Mouse (Mus musculus): ENCODE data around the gene Sox4. TPM values are rescaled to one million over a fixed set of nuclear protein-coding genes. Genes with fewer than 3 reads are reported as not detected.

The Sox4 gene
- 1 to 10 TPM; 2.1 to 6.5 TPM for total RNA-seq (2021)
- long read RNA-seq, experiment 1, full-length matches to known transcripts: 17 of 17 reads
- long read RNA-seq, experiment 1, partial matches to known transcripts: 0 of 17 reads
- long read RNA-seq, experiment 1, other reads (novel, unspliced or antisense): 0 of 17 reads
- long read RNA-seq, experiment 2, full-length matches to known transcripts: 4 of 4 reads
- long read RNA-seq, experiment 2, partial matches to known transcripts: 0 of 4 reads
- long read RNA-seq, experiment 2, other reads (novel, unspliced or antisense): 0 of 4 reads

DNA sequence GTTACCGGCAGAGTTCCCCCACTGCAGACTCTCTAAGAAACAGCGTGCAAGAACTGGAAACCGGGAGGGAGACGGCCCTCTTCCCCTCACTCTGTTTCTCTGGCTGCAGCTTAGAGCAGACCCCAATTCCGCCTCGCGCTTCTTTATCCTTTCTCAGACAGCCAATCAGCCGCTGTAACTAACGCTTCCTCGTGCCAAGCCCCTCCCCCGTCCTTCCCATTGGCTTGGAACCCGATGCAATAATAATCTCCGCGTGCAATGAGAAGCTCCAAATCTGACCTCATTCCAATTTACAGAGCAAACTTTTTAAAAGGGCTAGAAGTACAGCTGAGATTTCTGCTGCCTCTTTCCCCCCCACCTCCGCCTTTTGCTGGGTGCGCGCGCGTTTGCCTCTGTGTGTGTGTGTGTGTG is at the start of gene Sox4:
Gene Sox4, minus strand, starts transcription at position 133 of the 411 bp plus-strand sequence.
- peak within 1 kb of the TSS; percentile 83 for H3K27ac ChIP-seq
- intact Hi-C loops (cut with DNase I): loop anchor here (5.0 to 10.0 kb wide), 5 partner anchors 66 to 536 kb away; no protein-coding TSS in a partner anchor
- no peak for TF ChIP-seq CTCF (IDR thresholded peaks at IDR 0.05)
- H3K4me3 ChIP-seq: peak within 1 kb of the TSS; percentile 91
- peak; percentile 95 for DNase-seq

DNA sequence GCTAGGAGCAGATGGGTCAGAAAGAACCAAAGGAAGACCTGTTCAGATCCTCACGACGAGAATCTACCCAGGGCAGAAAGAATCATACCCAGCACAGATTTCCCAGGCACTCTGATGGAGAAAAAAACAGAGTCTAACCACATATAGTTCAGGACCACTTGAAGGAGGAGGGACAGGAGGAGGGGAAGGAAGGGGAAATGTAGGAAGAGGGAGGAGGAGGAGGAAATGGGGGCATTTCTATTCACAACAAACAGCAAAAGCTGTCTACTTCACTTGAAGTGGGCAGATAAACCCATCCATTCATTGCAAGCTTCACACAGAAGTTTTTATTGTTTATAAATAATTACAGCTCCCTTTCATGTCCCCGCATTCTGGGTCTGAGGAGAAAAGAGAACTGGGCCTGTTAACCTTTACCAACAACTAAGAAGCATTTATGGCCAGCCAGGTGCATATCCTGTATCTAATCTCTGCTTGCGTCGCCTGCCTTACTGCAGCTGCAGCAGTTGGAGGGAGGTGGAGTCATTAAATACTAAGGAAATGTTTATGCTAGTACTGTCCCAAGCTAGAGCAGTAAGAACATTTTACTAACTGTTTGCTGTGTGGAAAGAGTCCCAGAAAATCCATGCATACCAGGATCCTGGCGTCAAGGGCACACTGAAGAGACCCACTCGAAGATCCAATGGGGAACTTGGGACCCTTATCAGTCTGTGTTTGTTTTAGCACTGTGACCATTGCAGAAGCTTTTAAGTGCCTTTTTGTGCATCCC is 38.6 kb upstream of the Sox4 start:
- no peak for DNase-seq
- no peak overlapping the region for H3K4me3 ChIP-seq
- no peak for TF ChIP-seq CTCF (IDR thresholded peaks at IDR 0.05)
- intact Hi-C loops (cut with DNase I): no loop called here
- H3K27ac ChIP-seq: no peak overlapping the region

DNA sequence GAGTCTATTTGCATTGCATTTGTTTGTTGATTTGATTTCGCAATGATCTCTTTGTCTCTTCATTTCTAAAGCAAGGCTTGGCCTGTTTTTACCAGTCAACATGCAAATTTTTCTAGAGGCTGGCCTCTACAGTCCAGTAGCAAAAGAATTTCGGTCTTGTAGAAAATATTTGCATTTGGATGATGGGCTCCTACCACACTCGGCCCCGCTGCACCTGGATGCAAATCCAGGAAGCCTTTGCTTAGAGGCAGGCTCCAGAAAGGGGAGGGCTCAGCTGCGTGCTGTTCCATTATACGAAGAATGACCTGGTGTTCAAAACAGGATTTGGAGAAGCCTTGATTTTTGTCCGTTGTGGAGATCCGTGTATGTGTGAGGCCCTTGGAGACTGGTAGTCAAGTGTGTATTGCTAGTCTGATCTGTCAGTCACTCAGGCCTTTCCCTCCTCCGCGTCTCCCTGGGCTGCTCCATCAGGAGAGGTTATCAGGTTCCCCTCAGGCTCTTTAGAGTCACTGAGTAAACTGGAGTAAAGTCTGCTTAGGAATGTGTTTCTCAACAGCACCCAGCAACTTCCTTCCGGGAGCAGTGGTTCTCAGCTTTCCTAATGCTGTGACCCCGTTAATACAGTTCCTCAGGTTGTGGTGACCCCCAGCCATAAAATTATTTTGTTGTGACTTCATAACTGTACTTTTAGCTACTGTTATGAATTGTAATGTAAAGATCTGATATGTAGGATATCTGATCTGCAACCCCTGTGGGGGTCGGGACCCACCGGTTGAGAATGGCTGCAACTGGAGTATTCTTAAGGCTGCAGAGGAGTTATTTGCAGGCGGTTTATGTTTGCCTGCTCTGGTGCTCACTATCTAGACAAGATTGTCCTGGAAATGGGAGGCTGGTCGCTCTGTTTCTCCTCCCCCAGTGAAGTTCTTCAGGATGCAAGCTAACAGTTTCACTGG is 35.5 kb upstream of the Sox4 start:
- intact Hi-C loops (cut with DNase I): no loop called here
- no peak for DNase-seq
- no peak for TF ChIP-seq CTCF (IDR thresholded peaks at IDR 0.05)
- no peak overlapping the region for H3K27ac ChIP-seq
- no peak overlapping the region for H3K4me3 ChIP-seq

DNA sequence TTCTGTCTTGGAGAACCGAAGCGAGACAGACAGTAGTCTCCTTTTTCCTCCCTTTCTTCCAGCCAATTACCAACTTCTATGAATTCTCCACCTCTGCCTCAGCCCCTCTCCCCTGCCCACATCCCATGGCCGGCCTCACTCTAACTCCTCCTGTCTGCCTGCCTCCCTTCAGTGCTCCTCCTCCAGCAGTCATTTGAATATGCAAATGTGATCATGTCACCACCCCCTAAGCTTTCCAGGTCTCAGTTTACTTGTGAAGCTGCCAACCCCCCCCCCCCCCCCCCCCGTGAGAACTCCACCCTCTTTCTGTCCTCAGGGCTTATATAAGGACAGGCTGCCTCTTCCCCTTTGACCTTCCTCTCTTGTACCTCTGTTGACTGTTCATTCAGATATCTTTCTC is 27.2 kb upstream of the Sox4 start:
- Histone ChIP-seq H3K27ac (no peak overlapping the region), H3K4me3 (no peak overlapping the region)
- intact Hi-C loops (cut with DNase I): no loop called here
- DNase-seq: no peak
- TF ChIP-seq CTCF (IDR thresholded peaks at IDR 0.05): no peak

DNA sequence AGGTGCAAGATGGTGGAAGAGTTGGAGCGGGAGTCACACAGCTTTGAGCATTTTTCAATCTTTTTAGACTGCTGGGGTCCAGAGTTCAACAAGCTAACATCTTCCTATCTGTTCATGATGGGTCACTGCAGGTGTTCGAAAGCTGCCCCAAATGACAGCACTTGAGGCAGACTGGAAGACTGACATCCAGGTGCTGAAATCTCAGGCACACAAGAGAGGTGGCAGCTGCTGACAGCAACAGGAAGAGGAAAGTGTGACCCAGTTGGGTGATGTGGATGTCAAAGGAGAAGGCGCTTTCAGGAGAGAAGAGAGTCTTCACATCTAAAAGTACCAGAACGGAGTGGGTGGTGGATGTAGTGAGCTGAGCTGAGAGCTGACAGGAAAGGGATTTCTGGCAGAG is 21.5 kb upstream of the Sox4 start:
- TF ChIP-seq CTCF (IDR thresholded peaks at IDR 0.05): no peak
- no peak for DNase-seq
- H3K27ac ChIP-seq: no peak overlapping the region
- H3K4me3 ChIP-seq: no peak overlapping the region
- intact Hi-C loops (cut with DNase I): no loop called here

DNA sequence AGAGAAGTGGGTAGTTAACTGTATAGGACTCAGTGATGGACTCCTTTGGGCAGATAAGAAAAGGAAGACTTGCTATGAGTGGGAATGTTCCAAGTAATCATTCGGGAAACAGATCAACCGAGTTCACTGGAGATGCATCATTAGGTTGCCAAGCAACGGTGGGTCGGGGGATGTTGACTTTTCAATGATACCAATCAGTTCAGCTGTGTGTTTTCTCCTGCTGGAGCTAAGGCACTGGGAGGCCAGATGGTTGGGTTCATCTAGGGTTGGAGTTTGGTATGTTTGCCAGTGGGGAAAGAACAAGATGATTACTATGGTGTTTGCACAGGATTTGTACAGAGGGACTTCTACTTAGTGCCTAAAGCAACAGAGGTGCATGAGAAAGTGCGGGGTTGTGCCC is 21.1 kb upstream of the Sox4 start:
- no peak overlapping the region for H3K4me3 ChIP-seq
- no peak for DNase-seq
- TF ChIP-seq CTCF (IDR thresholded peaks at IDR 0.05): no peak
- intact Hi-C loops (cut with DNase I): no loop called here
- H3K27ac ChIP-seq: no peak overlapping the region

DNA sequence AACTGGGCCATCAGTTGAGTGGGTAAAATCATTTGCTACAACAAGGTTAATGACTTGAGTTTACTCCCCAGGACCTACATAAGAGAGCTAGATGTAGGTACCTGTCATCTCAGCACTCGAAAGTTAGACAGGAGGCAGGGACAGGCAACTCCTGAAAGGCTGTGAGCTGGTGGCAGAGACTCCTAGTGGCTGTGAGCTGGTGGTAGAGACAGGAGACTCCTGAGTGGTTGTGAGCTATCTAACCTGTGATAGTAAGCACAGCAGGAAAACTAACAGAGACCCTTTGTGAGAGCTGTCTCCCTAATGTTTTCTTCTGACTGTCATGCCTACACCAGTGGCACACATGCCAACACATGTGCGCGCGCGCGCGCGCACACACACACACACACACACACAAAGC is 7.4 kb upstream of the Sox4 start:
- no peak overlapping the region for H3K27ac ChIP-seq
- intact Hi-C loops (cut with DNase I): no loop called here
- TF ChIP-seq CTCF (IDR thresholded peaks at IDR 0.05): no peak
- H3K4me3 ChIP-seq: no peak overlapping the region
- no peak for DNase-seq

DNA sequence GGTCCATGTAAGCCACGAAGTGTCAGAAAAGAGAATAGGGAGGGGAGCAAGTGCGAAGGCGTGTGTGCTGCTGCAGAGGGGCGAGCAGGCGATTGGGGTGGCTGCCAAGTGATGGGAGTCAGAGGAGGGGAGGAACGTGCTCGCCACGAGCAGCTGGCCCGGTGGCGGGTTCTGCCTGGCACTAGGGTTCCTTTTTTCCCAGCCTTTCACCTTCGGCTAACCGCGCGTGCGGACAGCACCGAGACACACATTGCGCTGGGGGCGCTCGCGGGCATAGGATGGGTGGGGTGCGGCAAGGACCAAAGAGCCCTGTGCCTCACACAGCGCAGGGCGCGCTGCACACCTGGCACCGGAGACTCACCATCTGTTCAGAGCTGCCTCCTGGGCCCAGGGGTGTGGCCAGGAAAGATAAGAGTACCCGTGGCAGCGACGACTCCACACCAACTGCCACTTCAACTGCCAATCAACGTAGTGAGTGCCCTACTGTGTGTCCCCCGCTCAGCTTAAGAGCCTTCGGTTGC is 6.0 kb upstream of the Sox4 start:
- intact Hi-C loops (cut with DNase I): loop anchor here (10.0 kb wide), 1 partner anchor 425 kb away; no protein-coding TSS in a partner anchor
- peak; percentile 87 for DNase-seq
- Histone ChIP-seq H3K27ac (peak overlapping the region; percentile 85), H3K4me3 (peak overlapping the region; percentile 79)
- peak; percentile 76 for TF ChIP-seq CTCF (IDR thresholded peaks at IDR 0.05)

DNA sequence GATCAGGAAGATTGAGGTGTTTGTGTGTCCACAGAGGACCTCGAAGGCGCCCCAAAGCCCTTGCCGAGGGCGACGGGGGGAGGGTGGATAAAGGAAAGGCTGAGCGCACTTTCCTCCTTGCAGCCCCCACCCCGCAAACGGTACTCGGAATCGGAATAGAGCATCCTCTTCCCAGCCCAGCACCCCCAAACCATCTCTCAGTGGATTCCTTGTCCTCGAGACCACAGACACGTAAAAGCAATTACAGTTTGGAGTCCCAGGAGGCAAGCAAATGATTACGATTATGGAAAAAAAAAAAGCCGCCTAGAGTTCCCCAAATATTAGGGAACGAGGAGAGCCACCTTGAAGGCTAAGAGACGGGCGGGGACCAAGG is 5.5 kb upstream of the Sox4 start:
- Histone ChIP-seq H3K27ac (peak overlapping the region; percentile 85), H3K4me3 (peak overlapping the region; percentile 79)
- DNase-seq: no peak
- intact Hi-C loops (cut with DNase I): loop anchor here (10.0 kb wide), 1 partner anchor 424 kb away; no protein-coding TSS in a partner anchor
- no peak for TF ChIP-seq CTCF (IDR thresholded peaks at IDR 0.05)

DNA sequence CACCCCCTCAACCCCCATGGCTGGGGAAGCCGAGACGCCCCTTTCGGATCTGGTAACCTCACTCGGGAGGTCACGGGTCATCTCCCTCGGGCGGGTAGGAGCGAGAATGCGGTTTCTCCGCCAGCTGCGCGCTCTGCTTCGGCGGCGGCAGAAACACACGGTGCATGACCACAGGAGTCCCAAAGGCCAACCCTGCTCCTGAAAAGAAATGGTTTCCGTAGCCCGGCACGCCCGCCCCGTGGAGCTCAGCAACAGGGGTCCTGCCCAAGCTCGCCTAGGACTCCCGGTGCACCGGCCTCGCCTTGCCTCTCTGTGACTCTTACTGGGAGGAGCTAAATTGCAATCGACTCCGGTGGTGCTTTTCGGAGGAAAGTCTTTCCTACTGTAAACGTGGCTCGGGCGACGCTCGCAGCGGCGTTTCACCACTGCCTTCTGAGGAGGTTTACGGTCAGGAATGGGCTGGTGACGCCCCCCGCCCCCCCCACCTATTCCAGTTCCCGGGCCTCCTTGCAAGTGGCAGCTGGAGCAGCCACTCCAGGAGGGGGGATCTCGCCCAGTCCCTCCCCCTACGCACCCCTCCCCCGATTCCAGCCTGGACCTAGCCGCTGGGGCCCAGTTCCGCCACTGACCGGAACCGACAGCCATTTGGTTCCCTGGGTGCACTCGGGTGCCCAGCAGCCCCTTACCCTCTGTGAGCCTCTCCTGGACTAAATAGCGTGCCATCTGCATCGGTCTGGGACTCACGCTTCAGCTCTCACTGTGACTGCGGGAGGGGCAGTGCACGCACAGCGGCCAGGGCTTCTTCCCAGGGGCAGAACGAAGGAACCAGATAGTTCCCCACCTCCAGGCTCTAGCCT is 4.9 kb upstream of the Sox4 start:
- intact Hi-C loops (cut with DNase I): loop anchor here (10.0 kb wide), 1 partner anchor 424 kb away; no protein-coding TSS in a partner anchor
- DNase-seq: peak; percentile 80
- Histone ChIP-seq H3K27ac (peak overlapping the region; percentile 85), H3K4me3 (peak overlapping the region; percentile 79)
- no peak for TF ChIP-seq CTCF (IDR thresholded peaks at IDR 0.05)

DNA sequence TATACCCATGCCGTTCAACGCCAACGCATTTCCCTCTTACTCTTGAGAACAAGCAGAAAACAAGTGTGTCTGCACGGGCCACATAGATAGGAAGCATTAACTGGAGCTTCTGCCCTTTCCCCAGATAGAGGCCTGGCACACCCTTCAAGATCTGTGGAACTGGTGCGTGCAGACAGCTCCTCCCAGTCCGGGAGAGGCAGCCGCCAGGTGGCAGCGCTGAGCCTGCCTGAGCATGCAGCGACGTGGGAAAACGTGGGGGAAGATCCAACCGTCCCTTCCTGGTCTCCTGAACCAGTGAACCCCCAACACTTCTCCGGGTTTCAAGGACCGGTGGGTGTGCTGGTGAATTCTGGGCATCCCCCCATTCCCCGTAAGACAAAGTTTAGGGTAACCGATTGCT is 4.3 kb upstream of the Sox4 start:
- H3K27ac ChIP-seq: peak overlapping the region; percentile 85
- TF ChIP-seq CTCF (IDR thresholded peaks at IDR 0.05): no peak; the same call in 1 of the 2 replicates
- DNase-seq: peak; percentile 97
- intact Hi-C loops (cut with DNase I): loop anchor here (1.0 to 10.0 kb wide), 3 partner anchors 423 to 881 kb away; no protein-coding TSS in a partner anchor
- H3K4me3 ChIP-seq: peak overlapping the region; percentile 79

All from gastrocnemius, adult 2 months (tissue).